Comparison of ENCODE assay signal across 8 mouse cellular contexts in the genomic region with DNA sequence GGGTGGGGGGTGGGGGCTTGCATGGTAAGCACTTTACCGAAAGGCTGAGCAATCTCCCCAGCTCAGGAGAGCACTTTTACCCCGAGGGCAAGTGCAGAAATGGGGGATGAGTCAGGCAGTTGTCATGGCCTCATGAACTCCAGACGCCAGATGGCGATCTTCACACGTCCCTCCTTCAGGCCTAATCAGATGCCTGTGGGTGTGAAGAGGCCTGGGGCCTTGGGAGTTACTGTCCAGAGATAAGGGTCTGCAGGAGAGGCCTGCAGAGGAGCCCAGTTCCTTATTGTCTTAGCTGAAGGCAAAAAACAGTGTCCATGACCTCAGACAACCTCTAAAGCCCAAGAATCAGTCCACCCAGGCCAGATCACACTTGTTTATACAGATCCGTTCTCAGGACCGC. TPM values are rescaled to one million over a fixed set of nuclear protein-coding genes. Genes with fewer than 3 reads are reported as not detected.
A peak's percentile ranks its signal among the peaks of the same experiment; 100 is the strongest.
DNase-seq lines count a peak whose midpoint lies in the region; ATAC-seq and TF ChIP-seq lines count a peak whose summit lies in the region.

No protein-coding gene starts in this region.

- no peaks in the 10 kb centered on the region for H3K27me3 ChIP-seq in heart, embryonic 15.5 days
- H3K27me3 ChIP-seq in liver, postnatal 0 days (ENCODE audit: insufficient read depth, low read length) = no peaks in the 10 kb centered on the region

- 16% methylated on average over 7 of the region's 7 CpGs for WGBS in heart, embryonic 15.5 days
- 38% methylated on average over 7 of the region's 7 CpGs for WGBS in liver, postnatal 0 days (ENCODE audit: insufficient replicate concordance)

- no peak for ATAC-seq in heart, embryonic 15.5 days (replicated peaks; ENCODE audit: insufficient number of reproducible peaks, insufficient read depth, low FRiP score, low read depth)
- ATAC-seq in liver, postnatal 0 days = peak; percentile 41; the same call in 1 of the 2 replicates

- no peak for TF ChIP-seq EP300 in liver, postnatal 0 days (IDR thresholded peaks at IDR 0.05; ENCODE audit: low read depth)

- DNase-seq in CD4-positive helper T cell, adult 2 months (ENCODE audit: low read depth, low spot score) = peak; percentile 43
- peak; percentile 57 for DNase-seq in T-cell, adult 2 months (ENCODE audit: low spot score)
- peak; percentile 85 for DNase-seq in kidney, postnatal 14 days
- peak; percentile 58 for DNase-seq in liver, postnatal 0 days
- peak; percentile 83 for DNase-seq in ovary, postnatal 36 days (ENCODE audit: low spot score)
- DNase-seq in urinary bladder, postnatal 25 days (ENCODE audit: low spot score) = peak; percentile 74

- peak; percentile 60 for TF ChIP-seq CTCF in cortical plate, adult 2 months (IDR thresholded peaks at IDR 0.05; ENCODE audit: extremely low read depth, insufficient read depth, low read length)
- peak; percentile 77 for TF ChIP-seq CTCF in liver, postnatal 0 days (IDR thresholded peaks at IDR 0.05; ENCODE audit: low read depth)

- H3K4me2 ChIP-seq in heart, embryonic 15.5 days = no peak overlapping the region
- H3K4me2 ChIP-seq in liver, postnatal 0 days (ENCODE audit: low read depth, low read length) = no peak overlapping the region

- TF ChIP-seq POLR2A in cortical plate, adult 2 months (IDR thresholded peaks at IDR 0.05; ENCODE audit: extremely low read depth, insufficient read depth, low read length) = no peak

- peaks cover 3% of the 10 kb centered on the region for H3K4me1 ChIP-seq in cortical plate, adult 2 months (ENCODE audit: control insufficient read depth, insufficient read depth, low read length)
- peaks cover 42% of the 10 kb centered on the region for H3K4me1 ChIP-seq in heart, embryonic 15.5 days (replicated peaks)
- no peaks in the 10 kb centered on the region for H3K4me1 ChIP-seq in liver, postnatal 0 days (ENCODE audit: insufficient read depth)

- H3K9me3 ChIP-seq in heart, embryonic 15.5 days (replicated peaks) = no peaks in the 10 kb centered on the region
- no peaks in the 10 kb centered on the region for H3K9me3 ChIP-seq in liver, postnatal 0 days (ENCODE audit: low read length)

- peaks cover 17% of the 10 kb centered on the region; the same call in 1 of the 2 replicates for H3K36me3 ChIP-seq in heart, embryonic 15.5 days
- no peaks in the 10 kb centered on the region for H3K36me3 ChIP-seq in liver, postnatal 0 days (replicated peaks; ENCODE audit: insufficient read depth, low read length)

- H3K4me3 ChIP-seq in cortical plate, adult 2 months (ENCODE audit: insufficient read depth, low read length) = no peak overlapping the region
- no peak overlapping the region for H3K4me3 ChIP-seq in heart, embryonic 15.5 days
- no peak overlapping the region for H3K4me3 ChIP-seq in liver, postnatal 0 days (ENCODE audit: low read depth, low read length)

- no peak overlapping the region for H3K9ac ChIP-seq in heart, embryonic 15.5 days
- no peak overlapping the region for H3K9ac ChIP-seq in liver, postnatal 0 days (replicated peaks)

- H3K27ac ChIP-seq in cortical plate, adult 2 months (ENCODE audit: insufficient read depth, low read length) = no peak overlapping the region
- H3K27ac ChIP-seq in heart, embryonic 15.5 days = 0 out of 2 replicates have a peak overlapping the region, but pooled peaks have one; percentile 15
- H3K27ac ChIP-seq in liver, postnatal 0 days (ENCODE audit: low read depth) = no peak overlapping the region

RNA-seq across cellular contexts. Expression of a gene that starts 10.4 kb away (rescaled TPM):
- 8.0 and 9.6 TPM in 2 replicates for polyA plus RNA-seq in cortical plate, adult 2 months (2012; rRNA removed)
- 86.3 and 119 TPM in 2 replicates for polyA plus RNA-seq in heart, embryonic 15.5 days (2015; fragmentation: Nextera tagmentation; extraction: Ambion mirVana)
- 7.4 and 9.0 TPM in 2 replicates for polyA plus RNA-seq in liver, postnatal 0 days (2015; fragmentation: Nextera tagmentation; extraction: Ambion mirVana)

RNA-seq across cellular contexts. Expression of a gene that starts 11.2 kb away (rescaled TPM):
- polyA plus RNA-seq in cortical plate, adult 2 months (2012; rRNA removed) = 14.4 and 15.3 TPM in 2 replicates
- polyA plus RNA-seq in heart, embryonic 15.5 days (2015; fragmentation: Nextera tagmentation; extraction: Ambion mirVana) = 48.3 and 63.1 TPM in 2 replicates
- 3.4 and 4.6 TPM in 2 replicates for polyA plus RNA-seq in liver, postnatal 0 days (2015; fragmentation: Nextera tagmentation; extraction: Ambion mirVana)

RNA-seq across cellular contexts. Expression of a gene that starts 15.8 kb away (rescaled TPM):
- polyA plus RNA-seq in cortical plate, adult 2 months (2012; rRNA removed) = 70.9 and 73.6 TPM in 2 replicates
- 90.2 and 104 TPM in 2 replicates for polyA plus RNA-seq in heart, embryonic 15.5 days (2015; fragmentation: Nextera tagmentation; extraction: Ambion mirVana)
- 11.1 and 11.9 TPM in 2 replicates for polyA plus RNA-seq in liver, postnatal 0 days (2015; fragmentation: Nextera tagmentation; extraction: Ambion mirVana)

RNA-seq across cellular contexts. Expression of a gene that starts 15.9 kb away (rescaled TPM):
- polyA plus RNA-seq in cortical plate, adult 2 months (2012; rRNA removed) = 0.52 and 0.55 TPM in 2 replicates
- 0.33 and 0.42 TPM in 2 replicates for polyA plus RNA-seq in heart, embryonic 15.5 days (2015; fragmentation: Nextera tagmentation; extraction: Ambion mirVana)
- 0.07 TPM in 2 replicates for polyA plus RNA-seq in liver, postnatal 0 days (2015; fragmentation: Nextera tagmentation; extraction: Ambion mirVana)

RNA-seq across cellular contexts. Expression of a gene that starts 28.3 kb away (rescaled TPM):
- polyA plus RNA-seq in cortical plate, adult 2 months (2012; rRNA removed) = 40.9 and 48.2 TPM in 2 replicates
- polyA plus RNA-seq in heart, embryonic 15.5 days (2015; fragmentation: Nextera tagmentation; extraction: Ambion mirVana) = 117 and 140 TPM in 2 replicates
- 17.5 and 18.9 TPM in 2 replicates for polyA plus RNA-seq in liver, postnatal 0 days (2015; fragmentation: Nextera tagmentation; extraction: Ambion mirVana)
